Mouse (Mus musculus): Measurements from ENCODE around the gene Upp2. TPM values are rescaled to one million over a fixed set of nuclear protein-coding genes. Genes with fewer than 3 reads are reported as not detected.
A peak's percentile ranks its signal among the peaks of the same experiment; 100 is the strongest.

Gene Upp2
- polyA plus RNA-seq, 1 experiment from 2014 or later = 9.0 TPM

DNA sequence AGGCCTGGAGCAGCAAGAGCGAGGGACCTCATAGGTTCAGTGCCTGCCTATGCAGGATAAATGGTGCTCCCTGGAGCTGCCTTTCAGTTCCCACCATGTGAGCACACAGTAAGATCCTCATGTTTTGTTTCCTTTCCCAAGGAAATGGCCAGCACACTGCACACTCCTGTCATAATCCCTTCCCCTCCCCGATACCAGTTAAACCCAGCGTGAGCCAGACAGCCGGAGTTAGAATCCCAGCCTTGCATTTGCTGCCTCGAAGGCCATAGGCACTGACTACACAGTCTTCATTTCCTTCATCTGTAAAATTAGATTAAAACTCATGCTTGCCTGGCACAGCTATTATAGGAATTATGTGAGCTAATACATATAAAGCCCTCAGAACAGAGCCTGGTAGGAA lies 37.7 kb upstream of the Upp2 start:
- Histone ChIP-seq H3K4me2 (ENCODE audit: low read length) (no peak overlapping the region), H3K27me3 (replicated peaks; ENCODE audit: control insufficient read depth, insufficient read depth, low read length) (no peaks in the 10 kb centered on the region), H3K27ac (ENCODE audit: low read depth) (no peak overlapping the region), H3K9ac (ENCODE audit: low read length) (no peak overlapping the region), H3K4me1 (replicated peaks; ENCODE audit: control insufficient read depth, insufficient read depth, low read length) (peaks cover 35% of the 10 kb centered on the region), H3K36me3 (ENCODE audit: control insufficient read depth, insufficient read depth, low read length) (no peaks in the 10 kb centered on the region), H3K9me3 (ENCODE audit: control insufficient read depth, low read length) (no peaks in the 10 kb centered on the region), H3K4me3 (ENCODE audit: low read depth, low read length) (no peak overlapping the region)
- DNase-seq (ENCODE audit: low spot score) (no peak), ATAC-seq (replicated peaks; ENCODE audit: low FRiP score, low TSS enrichment, low read depth) (no peak)
- 81% methylated on average over 5 of the region's 5 CpGs for WGBS

DNA sequence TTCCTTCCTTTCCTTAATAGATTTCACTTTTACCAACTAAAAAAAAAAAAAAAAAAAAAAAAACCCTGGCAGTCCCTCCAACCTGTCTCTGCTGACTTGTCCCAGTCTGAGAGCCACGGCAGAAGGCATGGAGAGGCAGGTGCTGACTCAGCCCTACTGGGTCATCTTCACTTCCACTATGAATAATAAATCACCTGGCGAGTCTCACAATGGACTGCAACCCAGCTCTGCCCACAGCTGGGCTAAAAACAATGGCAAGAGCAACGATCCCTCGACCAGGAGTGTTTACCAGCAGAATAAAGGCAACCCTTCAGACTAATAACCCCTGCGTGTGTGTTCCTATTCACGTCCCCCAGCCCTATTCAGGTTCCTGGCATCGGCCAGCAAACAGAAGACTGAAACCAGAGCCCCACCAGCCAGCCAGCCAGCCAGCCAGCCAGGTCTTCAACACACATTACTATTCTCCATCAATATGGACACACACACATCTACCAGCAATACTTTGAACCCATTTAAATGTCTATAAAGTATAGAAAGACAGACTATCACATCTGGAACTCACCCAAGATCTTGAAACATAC lies 37.1 kb upstream of the Upp2 start:
- no peak overlapping the region for H3K9ac ChIP-seq (ENCODE audit: low read length)

DNA sequence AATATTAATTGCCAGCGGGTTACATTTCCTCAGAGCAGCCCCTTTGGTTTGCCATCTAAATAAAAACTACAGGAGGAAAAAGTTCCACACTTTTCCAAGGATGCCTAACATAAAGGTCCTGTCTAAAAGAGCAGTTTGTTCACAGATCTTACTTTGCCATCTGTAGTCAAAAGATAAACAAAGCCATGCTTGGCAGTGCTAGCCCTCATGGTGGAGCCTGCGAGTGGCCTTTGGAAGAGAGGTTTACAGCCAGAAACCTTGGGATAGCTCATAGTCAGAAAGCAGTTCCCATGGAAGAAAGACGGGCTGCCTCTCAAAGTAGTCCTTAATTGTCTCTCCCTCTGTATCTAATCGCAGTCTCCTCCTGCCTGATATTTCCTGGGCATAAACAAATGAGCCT lies 36.6 kb upstream of the Upp2 start:
- no peak overlapping the region for H3K27ac ChIP-seq (ENCODE audit: low read depth)
- H3K9me3 ChIP-seq (ENCODE audit: control insufficient read depth, low read length) = no peaks in the 10 kb centered on the region
- WGBS = 62% methylated on average over 4 of the region's 4 CpGs
- no peak for DNase-seq (ENCODE audit: low spot score)
- ATAC-seq (replicated peaks; ENCODE audit: low FRiP score, low TSS enrichment, low read depth) = no peak
- H3K27me3 ChIP-seq (replicated peaks; ENCODE audit: control insufficient read depth, insufficient read depth, low read length) = no peaks in the 10 kb centered on the region
- no peaks in the 10 kb centered on the region for H3K36me3 ChIP-seq (ENCODE audit: control insufficient read depth, insufficient read depth, low read length)
- H3K9ac ChIP-seq (ENCODE audit: low read length) = no peak overlapping the region
- H3K4me2 ChIP-seq (ENCODE audit: low read length) = no peak overlapping the region
- peaks cover 43% of the 10 kb centered on the region for H3K4me1 ChIP-seq (replicated peaks; ENCODE audit: control insufficient read depth, insufficient read depth, low read length)
- no peak overlapping the region for H3K4me3 ChIP-seq (ENCODE audit: low read depth, low read length)

More for the DNA sequence above, 37.1 kb upstream of the Upp2 start:
- Histone ChIP-seq H3K27me3 (replicated peaks; ENCODE audit: control insufficient read depth, insufficient read depth, low read length) (no peaks in the 10 kb centered on the region), H3K27ac (ENCODE audit: low read depth) (no peak overlapping the region), H3K9me3 (ENCODE audit: control insufficient read depth, low read length) (no peaks in the 10 kb centered on the region), H3K4me3 (ENCODE audit: low read depth, low read length) (no peak overlapping the region), H3K4me1 (replicated peaks; ENCODE audit: control insufficient read depth, insufficient read depth, low read length) (peaks cover 39% of the 10 kb centered on the region), H3K36me3 (ENCODE audit: control insufficient read depth, insufficient read depth, low read length) (no peaks in the 10 kb centered on the region), H3K4me2 (ENCODE audit: low read length) (no peak overlapping the region)
- 37% methylated on average over 7 of the region's 7 CpGs for WGBS
- ATAC-seq (replicated peaks; ENCODE audit: low FRiP score, low TSS enrichment, low read depth) = no peak
- no peak for DNase-seq (ENCODE audit: low spot score)

DNA sequence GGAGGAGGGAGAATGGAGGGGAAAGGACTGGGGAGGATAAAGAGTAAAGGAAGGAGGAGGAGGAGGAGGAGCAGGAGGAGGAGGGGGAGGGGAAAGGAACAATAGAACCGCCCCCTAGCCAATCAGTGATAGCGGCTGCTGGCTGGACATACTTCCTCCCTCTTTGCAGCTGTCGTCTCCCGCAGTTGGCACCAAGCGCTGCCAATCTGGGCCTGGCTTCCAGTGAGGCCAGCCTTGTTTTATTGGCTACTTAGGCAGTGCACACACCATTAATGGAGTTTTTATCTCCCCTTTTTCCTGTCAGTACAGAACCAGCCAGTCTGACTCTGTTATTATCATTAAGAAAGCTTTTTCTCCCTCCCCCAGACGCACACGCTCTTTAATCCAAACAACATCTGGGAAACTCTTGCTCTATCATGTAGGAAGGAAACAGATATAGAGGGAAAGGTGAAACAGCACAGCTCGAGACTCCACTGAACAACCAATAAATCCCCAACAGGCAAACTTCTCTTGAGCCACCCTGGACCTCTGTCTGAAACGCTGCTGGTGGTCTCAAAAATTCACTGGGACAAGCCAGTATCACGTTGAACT lies 34.7 kb upstream of the Upp2 start:
- H3K36me3 ChIP-seq (ENCODE audit: control insufficient read depth, insufficient read depth, low read length) = peaks cover 7% of the 10 kb centered on the region
- no peak overlapping the region for H3K4me3 ChIP-seq (ENCODE audit: low read depth, low read length)
- peak overlapping the region; percentile 59 for H3K27ac ChIP-seq (ENCODE audit: low read depth)
- no peak overlapping the region for H3K9ac ChIP-seq (ENCODE audit: low read length)
- peaks cover 43% of the 10 kb centered on the region for H3K4me1 ChIP-seq (replicated peaks; ENCODE audit: control insufficient read depth, insufficient read depth, low read length)
- peak overlapping the region; percentile 33 for H3K4me2 ChIP-seq (ENCODE audit: low read length)
- peak; percentile 71 for DNase-seq (ENCODE audit: low spot score)
- no peaks in the 10 kb centered on the region for H3K9me3 ChIP-seq (ENCODE audit: control insufficient read depth, low read length)
- no peaks in the 10 kb centered on the region for H3K27me3 ChIP-seq (replicated peaks; ENCODE audit: control insufficient read depth, insufficient read depth, low read length)
- 7% methylated on average over 10 of the region's 10 CpGs for WGBS
- peak; percentile 75 for ATAC-seq (replicated peaks; ENCODE audit: low FRiP score, low TSS enrichment, low read depth)

DNA sequence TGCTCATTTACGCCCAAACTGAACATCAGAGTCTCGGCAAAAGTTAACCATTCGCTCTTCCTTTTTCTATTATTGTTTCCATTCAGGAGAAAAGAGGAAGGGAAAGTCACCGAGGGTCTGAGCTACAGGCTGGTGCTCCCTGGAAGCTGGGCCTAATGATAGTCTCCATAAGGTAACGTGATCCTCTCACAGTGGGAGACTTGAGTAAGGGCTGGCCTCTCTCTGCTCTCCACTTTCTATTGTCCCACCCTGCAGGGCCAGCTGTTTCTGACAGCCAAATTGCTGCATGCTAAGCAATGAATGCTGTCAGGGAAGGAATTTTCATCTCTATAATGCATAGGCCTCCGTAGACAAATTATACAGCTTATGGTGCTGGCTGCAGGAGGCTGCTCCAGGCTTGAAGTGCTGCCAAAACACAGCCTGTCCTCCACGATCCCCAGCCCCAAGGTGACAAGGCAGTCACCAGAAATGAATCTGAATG lies 33.5 kb upstream of the Upp2 start:
- Histone ChIP-seq H3K36me3 (ENCODE audit: control insufficient read depth, insufficient read depth, low read length) (peaks cover 10% of the 10 kb centered on the region), H3K4me1 (replicated peaks; ENCODE audit: control insufficient read depth, insufficient read depth, low read length) (peaks cover 43% of the 10 kb centered on the region), H3K9me3 (ENCODE audit: control insufficient read depth, low read length) (no peaks in the 10 kb centered on the region), H3K27ac (ENCODE audit: low read depth) (peak overlapping the region; percentile 65), H3K4me3 (ENCODE audit: low read depth, low read length) (no peak overlapping the region), H3K9ac (ENCODE audit: low read length) (no peak overlapping the region), H3K4me2 (ENCODE audit: low read length) (no peak overlapping the region; the same call in 1 of the 2 replicates), H3K27me3 (replicated peaks; ENCODE audit: control insufficient read depth, insufficient read depth, low read length) (no peaks in the 10 kb centered on the region)
- DNase-seq (ENCODE audit: low spot score) (peak; percentile 59), ATAC-seq (replicated peaks; ENCODE audit: low FRiP score, low TSS enrichment, low read depth) (no peak)
- 31% methylated on average over 7 of the region's 7 CpGs for WGBS

DNA sequence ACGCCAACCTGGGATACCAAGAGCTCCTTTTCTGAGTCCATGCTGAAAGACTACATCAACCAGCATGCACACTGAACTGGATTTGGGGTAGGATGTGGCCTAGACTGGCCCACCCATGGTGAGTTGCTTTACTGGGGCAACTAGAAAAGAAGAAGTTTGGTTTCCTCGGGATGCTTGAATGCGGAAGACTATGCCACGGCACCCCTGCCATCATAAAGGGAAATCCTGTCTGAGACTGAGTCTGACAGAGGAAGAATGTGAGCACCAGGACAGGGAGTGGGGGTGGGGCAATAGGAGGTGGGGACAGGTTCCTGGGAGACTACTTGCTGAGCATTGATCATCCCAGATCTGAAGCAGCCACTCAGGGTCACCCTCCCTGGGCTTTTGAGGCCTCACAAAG lies 32.7 kb upstream of the Upp2 start:
- no peak for DNase-seq (ENCODE audit: low spot score)
- no peak for ATAC-seq (replicated peaks; ENCODE audit: low FRiP score, low TSS enrichment, low read depth)
- Histone ChIP-seq H3K4me2 (ENCODE audit: low read length) (no peak overlapping the region), H3K36me3 (ENCODE audit: control insufficient read depth, insufficient read depth, low read length) (peaks cover 10% of the 10 kb centered on the region), H3K27ac (ENCODE audit: low read depth) (no peak overlapping the region), H3K9me3 (ENCODE audit: control insufficient read depth, low read length) (no peaks in the 10 kb centered on the region), H3K4me1 (replicated peaks; ENCODE audit: control insufficient read depth, insufficient read depth, low read length) (peaks cover 43% of the 10 kb centered on the region), H3K4me3 (ENCODE audit: low read depth, low read length) (no peak overlapping the region), H3K9ac (ENCODE audit: low read length) (no peak overlapping the region), H3K27me3 (replicated peaks; ENCODE audit: control insufficient read depth, insufficient read depth, low read length) (no peaks in the 10 kb centered on the region)
- 74% methylated on average over 4 of the region's 4 CpGs for WGBS

DNA sequence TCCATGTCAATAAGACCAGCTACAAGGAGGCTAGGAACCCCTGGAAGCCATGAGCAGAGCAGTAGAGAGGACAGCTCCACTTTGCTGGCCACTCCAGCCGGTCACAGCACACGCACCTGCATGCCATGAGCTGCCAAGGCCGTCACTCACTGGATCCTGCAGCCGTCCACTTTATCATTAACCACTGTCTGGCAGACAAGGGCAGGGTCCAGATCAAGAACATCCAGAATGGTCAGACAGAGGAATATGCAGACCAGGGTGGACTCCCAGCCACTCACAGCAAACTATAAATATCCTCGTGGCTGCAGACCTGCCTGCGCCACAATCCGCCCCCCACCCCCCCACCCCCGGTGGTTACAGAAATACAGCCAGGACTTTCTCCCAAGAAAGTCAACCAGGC lies 31.9 kb upstream of the Upp2 start:
- ATAC-seq (replicated peaks; ENCODE audit: low FRiP score, low TSS enrichment, low read depth) (no peak), DNase-seq (ENCODE audit: low spot score) (no peak)
- Histone ChIP-seq H3K27ac (ENCODE audit: low read depth) (no peak overlapping the region), H3K4me1 (replicated peaks; ENCODE audit: control insufficient read depth, insufficient read depth, low read length) (peaks cover 43% of the 10 kb centered on the region), H3K4me2 (ENCODE audit: low read length) (no peak overlapping the region), H3K9me3 (ENCODE audit: control insufficient read depth, low read length) (no peaks in the 10 kb centered on the region), H3K9ac (ENCODE audit: low read length) (no peak overlapping the region), H3K4me3 (ENCODE audit: low read depth, low read length) (no peak overlapping the region), H3K36me3 (ENCODE audit: control insufficient read depth, insufficient read depth, low read length) (peaks cover 10% of the 10 kb centered on the region), H3K27me3 (replicated peaks; ENCODE audit: control insufficient read depth, insufficient read depth, low read length) (no peaks in the 10 kb centered on the region)
- WGBS = 77% methylated on average over 8 of the region's 8 CpGs

DNA sequence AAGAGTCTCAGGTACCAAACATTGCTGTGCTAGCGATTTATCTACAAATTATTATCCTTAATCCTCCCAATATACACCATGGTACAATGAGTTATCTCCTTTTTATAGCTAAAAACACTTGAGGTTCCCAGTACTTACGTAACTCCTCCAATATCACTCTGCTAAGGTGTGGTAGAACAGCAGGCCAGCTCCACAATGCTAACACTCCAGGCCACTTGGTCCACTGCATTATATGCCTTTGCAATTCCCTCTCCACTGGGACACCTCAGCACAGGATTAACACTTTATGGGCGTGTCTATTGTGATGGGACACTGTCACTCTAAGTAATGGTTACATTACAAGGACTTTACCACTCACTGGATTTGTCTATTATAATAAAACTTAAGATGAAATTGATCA lies 30.3 kb upstream of the Upp2 start:
- H3K27me3 ChIP-seq (replicated peaks; ENCODE audit: control insufficient read depth, insufficient read depth, low read length) = no peaks in the 10 kb centered on the region
- no peak overlapping the region for H3K4me2 ChIP-seq (ENCODE audit: low read length)
- H3K27ac ChIP-seq (ENCODE audit: low read depth) = no peak overlapping the region
- peaks cover 10% of the 10 kb centered on the region for H3K36me3 ChIP-seq (ENCODE audit: control insufficient read depth, insufficient read depth, low read length)
- H3K9ac ChIP-seq (ENCODE audit: low read length) = no peak overlapping the region
- DNase-seq (ENCODE audit: low spot score) = no peak
- peaks cover 31% of the 10 kb centered on the region for H3K4me1 ChIP-seq (replicated peaks; ENCODE audit: control insufficient read depth, insufficient read depth, low read length)
- no peaks in the 10 kb centered on the region for H3K9me3 ChIP-seq (ENCODE audit: control insufficient read depth, low read length)
- 89% methylated on average over 3 of the region's 3 CpGs for WGBS
- no peak for ATAC-seq (replicated peaks; ENCODE audit: low FRiP score, low TSS enrichment, low read depth)
- H3K4me3 ChIP-seq (ENCODE audit: low read depth, low read length) = no peak overlapping the region

DNA sequence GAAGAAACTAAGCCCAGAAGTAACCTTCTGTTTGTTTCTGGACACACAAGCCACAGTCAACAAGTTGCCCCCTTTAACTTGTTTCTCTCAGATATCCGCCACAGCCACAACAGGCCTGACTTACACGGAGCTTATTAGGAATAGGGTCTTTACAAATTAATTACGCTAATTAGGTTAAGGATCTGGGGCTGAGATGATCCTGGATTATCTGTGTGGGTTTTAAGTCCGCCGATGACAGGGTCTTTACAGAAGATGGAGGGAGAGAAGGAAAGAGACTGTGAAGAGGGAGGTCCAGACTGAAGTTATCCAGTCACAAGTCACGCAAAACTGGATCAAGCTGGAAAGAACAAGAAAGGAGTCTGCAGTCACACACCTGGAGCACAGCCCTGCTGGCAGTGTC lies 28.9 kb upstream of the Upp2 start:
- Histone ChIP-seq H3K4me3 (ENCODE audit: low read depth, low read length) (no peak overlapping the region), H3K36me3 (ENCODE audit: control insufficient read depth, insufficient read depth, low read length) (peaks cover 10% of the 10 kb centered on the region), H3K27me3 (replicated peaks; ENCODE audit: control insufficient read depth, insufficient read depth, low read length) (no peaks in the 10 kb centered on the region), H3K9me3 (ENCODE audit: control insufficient read depth, low read length) (no peaks in the 10 kb centered on the region), H3K4me1 (replicated peaks; ENCODE audit: control insufficient read depth, insufficient read depth, low read length) (peaks cover 19% of the 10 kb centered on the region), H3K27ac (ENCODE audit: low read depth) (no peak overlapping the region), H3K9ac (ENCODE audit: low read length) (no peak overlapping the region), H3K4me2 (ENCODE audit: low read length) (no peak overlapping the region)
- 94% methylated on average over 6 of the region's 6 CpGs for WGBS
- ATAC-seq (replicated peaks; ENCODE audit: low FRiP score, low TSS enrichment, low read depth) = no peak
- DNase-seq (ENCODE audit: low spot score) = no peak
